Mouse (Mus musculus): ENCODE measurements around the gene Aasdh.
"Not testable (repeated sequence)": the region's sequence is repeated elsewhere in the genome, so short reads cannot be mapped to it uniquely, and the experiment has no call there.

The Aasdh gene

DNA sequence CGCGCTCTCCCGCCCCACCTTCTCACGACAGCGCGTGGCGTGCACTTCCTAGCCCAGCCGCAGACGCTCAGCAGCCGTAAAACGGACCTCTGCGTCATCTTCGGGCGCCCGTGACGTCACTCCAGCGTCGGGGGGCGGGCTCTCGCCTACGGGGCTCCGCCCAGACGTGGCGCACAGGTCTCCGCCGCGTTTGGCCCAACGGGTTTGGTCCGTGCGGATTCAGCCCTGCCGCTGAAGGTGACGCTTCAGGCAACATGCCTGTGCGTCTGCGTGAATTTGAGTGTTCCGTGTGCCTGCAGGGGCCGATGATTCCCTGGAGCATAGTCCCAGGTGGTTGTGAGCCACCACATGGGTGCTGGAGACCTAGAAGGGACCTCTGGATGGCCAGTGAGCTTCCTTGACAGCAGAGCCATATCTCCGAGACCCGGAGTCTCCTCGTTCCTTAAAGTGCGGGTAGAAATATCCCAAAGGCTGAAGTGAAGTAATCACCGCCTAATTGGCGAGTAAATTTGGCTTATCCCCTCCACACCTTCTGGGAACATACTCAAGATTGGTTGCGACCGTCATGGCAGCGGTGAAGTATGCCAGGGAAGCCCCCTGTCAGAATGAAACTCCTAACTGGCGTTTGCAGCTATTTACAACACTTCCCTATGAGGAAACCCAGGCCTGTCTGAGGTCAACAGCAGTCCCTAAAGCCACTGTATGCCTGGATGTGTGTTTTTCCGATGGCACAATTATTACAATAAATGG is at the start of gene Aasdh:
TSS of gene Aasdh (minus strand) at position 110 of the 750 bp plus-strand sequence.
- DNase-seq, result peak; percentile 98

DNA sequence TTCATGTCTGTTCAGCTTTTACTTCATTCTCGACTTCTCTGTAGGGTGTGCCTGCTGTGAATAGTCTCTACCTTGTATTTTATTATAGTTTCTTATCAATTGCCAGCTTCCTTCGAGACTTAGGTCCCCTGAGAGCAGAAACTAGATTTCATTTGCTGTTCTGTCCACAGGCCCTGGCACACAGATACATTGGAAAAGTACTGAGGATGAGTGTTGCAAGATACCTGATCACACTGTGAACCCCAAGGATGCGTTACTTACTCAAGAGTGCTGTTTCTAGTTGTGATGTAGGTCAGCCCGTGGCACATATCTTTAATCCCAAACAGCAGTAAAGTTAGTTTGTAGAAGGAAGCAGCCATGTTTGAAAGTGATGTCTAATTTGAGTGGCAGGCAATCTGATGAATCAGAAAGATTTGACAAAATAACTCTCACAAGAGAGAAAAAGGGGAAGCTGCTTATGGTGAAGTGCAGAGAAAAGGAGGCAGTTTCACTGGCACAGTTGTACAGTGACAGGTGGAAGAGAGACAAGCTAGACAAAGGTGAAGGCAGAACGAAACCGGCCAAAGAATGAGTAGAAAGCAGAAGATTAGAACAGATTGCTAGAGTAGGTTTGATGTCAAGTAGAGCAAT is 49.1 kb upstream of the Aasdh start:
- DNase-seq, result no peak

DNA sequence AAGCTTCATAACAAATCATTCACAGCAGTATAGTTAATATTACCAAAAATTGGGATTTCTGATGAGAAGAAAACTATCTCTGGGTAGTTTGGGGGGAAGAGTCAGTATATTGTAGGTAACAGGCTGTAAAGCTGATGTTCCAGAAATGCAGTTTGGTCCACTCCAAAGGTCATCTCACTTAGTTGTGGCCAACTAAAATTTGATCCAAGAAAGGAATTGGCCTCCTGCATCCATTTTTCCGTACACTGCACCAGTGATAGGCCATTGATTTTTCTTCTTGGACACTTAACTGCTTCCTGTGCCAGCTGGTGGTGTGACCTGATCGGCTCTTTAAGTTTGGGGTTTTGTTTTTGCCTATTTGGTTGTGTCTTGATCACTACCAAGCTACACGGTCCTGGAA is 48.5 kb upstream of the Aasdh start:
- DNase-seq, result no peak

DNA sequence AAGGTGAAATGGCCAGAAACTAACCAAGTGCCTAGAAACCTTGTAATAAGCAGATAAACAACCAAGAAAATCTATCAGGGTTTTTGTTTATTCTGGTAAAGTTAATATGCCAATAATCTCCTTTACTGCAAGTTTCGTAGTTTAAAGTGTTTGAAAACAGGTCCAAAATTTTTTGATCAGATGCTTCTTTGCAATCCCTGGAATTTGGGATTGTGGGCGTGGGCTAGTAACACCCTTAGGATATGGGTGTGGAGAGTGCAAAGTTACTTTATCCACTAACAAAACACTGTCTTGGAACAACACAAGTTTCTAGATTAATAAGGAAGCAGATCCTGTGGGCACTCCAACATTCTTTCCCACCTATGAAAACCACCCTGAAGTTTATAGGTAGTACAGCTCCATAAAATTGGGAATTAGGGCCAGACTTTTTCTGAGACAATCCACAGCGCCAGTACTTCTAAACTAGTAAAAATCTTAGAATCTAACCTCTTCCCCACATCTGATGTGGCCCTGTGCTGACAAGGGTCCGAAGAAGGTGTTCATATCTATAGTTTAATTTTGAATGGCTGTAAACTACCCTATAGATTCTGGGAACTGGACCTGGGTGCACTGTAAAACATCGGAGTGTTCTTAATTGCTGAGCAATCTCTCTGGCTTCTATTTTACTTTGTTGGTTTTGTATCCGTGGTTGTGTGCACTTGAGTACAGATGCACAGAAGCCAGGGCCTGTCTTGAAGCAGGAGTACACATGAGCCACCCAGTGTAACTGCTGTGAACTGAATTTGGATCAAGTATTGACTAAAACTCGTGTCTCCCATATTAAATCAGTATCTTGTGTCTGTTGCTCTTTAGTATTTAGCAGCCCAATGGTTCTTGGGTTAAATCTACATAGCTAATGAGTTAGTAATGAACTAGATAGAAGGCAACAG is 47.1 kb upstream of the Aasdh start:
- DNase-seq, result no peak

DNA sequence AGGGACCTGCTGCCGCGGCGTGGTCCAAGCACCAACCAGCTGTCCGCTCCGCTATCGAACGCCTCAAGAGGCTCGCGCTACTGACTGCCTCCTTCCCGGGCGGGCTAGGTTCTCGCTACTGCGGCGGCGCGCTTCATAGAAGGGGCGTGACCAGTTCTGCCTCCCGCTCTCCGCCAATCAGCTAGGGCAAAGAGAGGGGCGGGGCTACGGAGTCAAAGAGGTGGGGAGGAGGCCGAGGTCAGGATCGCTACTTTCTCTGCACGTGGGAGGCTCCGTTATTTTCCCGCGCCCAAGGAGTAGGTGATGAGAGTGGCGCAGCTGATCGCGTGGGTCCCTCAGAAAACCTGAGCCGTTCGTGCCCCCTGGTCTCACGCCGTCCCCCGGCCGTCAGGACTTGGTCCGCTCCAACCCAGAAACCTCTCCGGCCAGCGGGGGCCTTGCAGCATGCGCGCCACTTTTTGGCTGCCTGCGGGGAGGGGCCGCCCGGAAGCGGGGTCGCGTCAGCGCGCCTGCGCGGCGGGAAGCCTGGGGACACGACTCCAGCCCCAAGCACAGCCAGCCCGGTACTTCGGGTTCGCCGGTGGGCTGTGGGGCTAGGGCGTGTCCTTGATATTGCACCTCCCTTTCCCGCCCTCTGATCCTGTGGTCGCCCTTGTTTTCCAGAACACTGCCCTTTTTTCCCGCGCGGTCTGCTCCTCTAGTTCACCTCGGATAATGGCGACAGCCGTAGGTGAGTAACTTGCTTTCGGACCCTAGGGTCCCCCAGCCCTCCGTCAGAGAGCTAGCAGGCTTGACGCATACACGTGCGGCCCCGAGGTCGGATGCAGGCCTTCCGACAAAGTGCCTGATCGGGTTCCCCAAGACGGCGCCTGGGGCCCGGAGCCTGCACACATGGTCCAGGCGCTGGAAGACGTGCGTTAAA is 46.1 kb upstream of the Aasdh start, which contains the start of the genes Paics and Ppat:
TSS of gene Paics (plus strand) at position 202 of the 922 bp plus-strand sequence.
TSS of gene Ppat (minus strand) at position 473 of the 922 bp plus-strand sequence.
- DNase-seq, result peak; percentile 97

DNA sequence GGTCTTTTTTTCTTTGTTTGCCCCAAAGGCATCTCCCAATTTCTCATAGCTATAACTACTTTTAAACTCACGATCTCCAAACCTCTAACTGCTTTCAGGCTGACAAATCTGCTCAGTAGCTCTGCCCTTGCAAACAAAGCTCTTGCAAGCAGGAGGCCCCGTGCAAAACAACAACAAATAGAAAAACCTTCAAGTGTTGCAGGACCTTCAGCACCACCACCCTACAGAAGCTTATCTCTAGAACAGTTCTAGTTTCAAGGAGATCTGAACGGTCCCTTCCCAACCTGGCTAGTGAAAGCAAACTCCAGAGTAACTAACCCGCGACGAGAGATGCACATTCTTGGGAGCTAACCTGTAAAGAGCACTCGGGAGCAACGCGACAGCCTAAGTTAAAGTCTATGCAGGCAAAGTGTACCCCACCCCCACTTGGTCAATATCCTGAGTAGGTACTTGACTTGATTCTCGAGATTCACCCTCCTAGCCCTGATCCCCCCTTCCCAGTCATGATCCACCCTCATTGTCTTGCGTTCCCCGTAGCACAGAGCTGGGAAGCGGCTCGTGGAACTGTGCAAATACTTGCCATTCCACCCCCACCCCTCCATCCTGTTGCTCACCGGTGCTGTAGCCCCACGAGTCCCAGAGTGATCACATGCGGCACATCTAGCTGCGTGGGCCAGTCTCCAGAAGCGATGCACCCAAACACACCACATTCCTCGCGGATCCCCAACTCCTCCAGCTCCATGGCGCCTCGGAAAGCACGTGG is 45.2 kb upstream of the Aasdh start:
- no peak for DNase-seq

DNA sequence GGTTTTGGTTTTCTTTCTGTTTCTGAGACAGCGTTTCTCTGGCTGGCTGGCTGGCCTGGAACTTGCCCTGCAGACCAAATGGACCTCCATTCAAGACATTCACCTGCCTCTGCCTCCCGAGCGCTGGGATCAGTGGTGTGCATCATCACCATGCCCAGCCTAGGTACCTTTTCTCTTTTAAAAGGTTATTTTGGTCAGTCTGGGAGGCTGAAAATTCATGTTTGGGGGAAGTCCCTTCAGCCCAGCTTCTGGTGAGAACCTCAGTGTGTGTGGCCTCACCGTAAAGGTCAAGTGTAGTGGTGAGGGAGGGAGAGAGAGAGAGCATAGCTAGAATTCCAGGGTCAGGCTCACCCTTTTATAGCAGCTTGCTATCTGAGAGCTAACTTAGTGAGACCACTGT is 42.4 kb upstream of the Aasdh start:
- no peak for DNase-seq

DNA sequence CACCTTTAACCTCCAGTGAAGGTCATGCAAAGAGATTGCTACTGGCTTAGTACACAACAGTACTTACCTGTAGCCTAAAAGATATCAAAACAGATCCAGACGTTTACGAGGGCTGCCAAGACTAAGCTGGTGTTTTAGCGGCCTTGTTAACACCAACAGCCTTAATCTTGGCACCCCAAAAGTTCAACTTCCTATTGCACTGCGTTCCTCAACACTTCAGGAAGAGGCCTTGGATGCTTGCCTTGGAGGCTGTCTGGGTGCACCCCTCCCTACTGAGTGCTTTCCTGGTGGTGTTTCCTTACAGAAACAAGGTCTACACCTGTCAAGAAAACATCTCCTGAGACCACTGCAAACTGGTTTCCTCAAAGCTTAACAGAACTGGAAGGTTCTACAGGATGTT is 41.8 kb upstream of the Aasdh start:
- no peak for DNase-seq

DNA sequence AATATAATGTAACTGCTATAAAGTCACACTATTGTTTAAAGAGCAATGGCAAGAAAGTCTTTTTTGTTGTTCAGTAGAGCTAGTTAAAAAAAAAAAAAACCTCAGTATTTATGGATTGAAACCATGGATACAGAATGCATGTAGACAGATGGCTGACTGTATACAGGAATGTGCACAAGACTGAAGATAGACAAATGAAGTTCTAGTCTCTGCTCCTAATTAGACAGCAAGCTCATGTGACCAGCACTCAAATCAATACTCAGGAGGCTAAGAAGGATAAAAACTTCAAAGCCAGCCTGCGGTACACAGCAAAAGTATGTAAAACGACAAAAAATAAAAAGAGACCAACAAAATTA is 40.3 kb upstream of the Aasdh start:
- DNase-seq, result no peak

DNA sequence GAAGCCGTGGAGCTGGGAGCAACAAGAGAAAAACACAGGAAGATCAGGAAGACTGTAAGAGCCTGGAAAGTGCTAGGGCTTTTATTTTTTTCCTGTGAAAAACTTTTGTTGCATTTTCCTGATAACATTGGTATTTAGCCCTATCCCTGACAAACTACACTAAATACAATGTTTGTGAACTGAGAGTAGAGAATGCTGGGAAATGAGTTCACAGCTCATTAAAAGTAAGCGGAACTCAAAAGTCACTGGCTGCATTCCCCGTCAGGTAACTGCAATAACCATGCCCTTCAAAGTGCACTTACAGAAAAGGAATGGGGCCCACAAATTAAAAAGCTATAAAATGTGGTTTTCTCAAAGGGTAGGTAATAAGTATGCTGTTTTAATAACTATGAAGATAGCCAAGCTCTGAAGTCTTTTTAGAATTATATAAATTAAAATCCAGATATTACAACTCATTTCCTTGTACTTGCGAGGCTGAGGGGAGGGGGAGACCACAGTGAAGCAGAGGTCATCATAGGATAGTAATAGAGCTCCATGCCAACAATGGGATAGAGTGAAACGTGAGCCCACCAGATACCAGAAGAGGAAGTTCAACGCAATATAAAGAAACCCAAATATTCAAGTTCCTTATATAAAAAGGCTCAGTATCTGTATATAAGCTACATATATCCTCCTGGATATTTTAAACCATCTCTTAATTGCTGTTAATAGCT is 39.8 kb upstream of the Aasdh start:
- no peak for DNase-seq

DNA sequence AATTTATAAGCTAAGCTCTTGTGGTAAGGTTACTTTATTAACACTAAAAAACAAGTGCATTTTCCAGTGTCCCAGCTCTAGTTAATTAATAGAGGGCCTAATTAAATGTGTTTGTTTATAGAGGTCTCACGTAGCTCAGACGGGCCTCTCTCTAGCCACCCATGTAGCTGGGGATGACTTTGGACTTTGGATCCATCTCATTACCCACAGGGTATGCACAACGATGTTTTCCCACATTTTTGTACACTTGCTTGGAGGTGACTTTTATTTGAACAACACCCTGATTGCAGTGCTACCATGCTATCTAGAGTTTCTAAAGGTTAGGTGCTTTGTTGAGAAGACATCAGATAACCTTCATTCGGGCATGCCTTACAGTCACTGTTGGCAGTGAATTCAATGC is 37.2 kb upstream of the Aasdh start:
- DNase-seq, result no peak

DNA sequence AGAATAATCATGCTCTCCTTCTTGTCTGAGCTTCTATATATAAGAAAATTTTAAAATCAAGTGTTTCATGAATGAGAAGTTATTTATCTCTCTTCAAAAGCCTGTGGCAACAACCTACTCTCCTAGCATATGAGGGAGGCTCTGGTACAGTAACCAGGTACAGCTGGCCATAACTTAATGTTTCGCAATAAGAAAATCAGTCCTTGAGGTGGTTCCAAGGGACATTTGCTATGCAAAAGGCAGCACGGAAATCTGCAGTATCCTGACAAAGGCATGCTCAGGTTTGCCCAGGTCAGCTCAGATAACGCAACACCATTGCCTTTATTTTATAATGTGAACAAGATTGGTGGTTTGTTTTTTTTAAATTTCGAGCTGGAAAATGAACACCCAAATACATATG is 36.7 kb upstream of the Aasdh start:
- no peak for DNase-seq

DNA sequence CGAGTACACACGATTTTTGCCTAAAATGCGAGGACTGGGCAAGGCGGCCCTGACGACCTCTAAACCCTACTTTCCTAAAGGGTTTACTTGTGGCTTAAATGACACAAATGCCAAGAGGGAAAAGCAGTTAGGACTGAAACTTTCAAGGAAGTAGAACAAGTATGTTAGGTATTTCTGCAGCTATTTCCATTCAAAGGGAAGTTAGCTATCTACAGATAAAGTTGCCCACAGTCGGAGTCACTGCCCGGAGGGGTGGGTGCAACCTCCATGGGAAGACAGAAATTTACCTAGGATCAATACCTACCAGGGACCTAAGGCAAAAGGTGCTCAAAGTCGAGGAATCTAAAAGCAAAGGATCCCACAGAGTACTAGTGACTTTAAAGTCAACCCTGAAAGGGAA is 34.4 kb upstream of the Aasdh start:
- no peak for DNase-seq

DNA sequence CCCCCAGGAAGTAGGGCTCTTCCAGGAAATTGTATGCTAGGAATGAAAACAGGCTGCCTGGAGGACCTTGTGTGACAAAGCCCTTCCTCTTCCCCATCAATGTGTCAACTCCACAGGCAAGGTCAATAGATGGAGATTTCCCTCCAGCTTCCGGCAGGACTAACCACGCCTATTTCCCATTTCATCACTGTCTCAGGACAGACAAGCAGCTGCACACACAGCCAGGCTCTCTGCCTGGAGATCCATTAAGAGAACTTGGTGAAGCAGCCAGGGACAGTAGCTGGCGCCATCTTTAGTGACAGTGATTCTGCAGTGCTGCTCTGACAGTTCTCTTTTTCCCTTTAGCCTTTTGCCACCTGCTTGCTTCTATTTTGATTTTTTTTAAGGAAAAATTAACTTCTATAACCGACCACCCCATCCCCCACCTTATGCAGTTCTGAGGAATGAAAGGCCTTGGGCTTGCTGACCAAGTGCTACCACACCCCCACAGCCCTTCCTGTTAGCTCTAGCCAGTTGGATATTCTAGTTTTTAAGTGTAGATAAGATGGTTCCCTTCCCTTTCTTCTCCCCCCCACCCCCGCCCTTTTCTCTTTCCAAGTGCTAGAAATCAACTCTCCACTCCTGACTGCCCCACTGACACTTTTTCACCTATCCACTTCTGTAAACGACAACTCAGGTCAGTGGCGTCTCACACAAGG is 24.0 kb upstream of the Aasdh start:
- DNase-seq, result no peak

DNA sequence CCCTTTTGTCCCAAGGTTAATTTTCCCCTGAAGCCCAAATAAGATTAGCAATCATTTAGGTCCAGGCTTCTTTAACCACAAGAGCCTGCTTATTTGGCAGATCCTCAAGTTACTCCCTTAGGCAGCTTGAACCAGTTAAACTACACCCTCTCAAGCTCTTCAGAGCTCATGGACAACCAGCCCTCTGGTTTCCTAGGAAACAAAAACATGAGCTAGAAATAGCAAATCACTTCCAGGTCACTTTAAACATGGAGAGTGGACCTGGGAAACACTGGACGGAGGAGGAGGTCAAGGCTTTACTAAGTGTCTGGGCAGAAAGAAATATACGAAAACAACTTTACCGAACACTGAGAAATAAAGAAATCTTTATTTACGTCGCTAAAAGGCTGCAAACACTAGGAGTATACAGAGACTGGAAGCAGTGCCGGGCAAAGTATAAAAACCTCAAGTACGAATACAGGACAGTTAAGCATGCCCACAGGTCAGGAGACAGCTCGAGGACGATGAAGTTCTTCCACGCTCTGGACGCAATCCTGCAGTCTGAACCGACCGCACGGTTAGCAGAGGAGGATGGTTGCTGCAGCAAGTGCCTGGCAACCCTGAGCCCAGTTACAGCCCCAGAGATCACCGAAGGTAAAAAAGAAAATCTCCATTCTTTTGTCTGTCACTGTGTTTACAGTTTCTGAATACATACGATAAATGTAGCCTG is 23.0 kb upstream of the Aasdh start:
- no peak for DNase-seq

DNA sequence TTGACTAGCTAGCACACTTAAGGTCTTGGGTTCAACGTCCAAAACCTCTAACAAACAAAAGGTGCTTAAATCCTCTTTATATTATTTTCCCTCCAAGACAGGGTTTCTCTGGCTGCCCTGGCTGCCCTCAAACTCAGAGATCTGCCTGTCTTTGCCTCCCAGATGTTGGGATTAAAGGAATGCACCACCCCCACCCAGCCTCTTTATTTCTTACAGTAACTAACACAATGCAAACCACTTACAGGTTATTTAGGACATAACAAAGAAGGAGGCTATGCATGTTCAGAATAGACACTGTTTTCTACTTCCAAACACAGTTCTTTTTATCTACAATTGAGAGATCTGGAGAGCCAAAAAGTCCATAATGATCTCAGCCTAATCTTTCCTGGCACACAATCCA is 19.0 kb upstream of the Aasdh start:
- DNase-seq, result no peak

DNA sequence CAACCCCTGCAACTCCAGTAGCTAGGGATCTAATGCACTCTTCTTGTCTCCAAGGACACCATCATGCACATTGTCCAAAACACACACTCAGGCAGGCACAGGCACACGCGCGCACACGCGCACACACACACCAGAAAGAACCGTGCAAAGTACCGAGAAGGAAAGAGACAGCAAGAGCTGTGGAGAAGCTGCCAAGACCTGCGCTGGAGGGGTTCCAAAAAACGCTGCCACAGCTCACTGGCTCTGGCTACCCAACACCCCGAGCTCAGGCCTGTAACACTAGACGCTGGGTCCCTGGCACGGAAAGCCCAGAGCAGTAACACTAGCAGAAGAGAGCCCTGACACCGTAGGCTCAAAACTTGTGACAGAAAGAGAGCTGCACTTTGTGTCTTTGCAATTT is 18.1 kb upstream of the Aasdh start:
- DNase-seq, result peak; percentile 63

DNA sequence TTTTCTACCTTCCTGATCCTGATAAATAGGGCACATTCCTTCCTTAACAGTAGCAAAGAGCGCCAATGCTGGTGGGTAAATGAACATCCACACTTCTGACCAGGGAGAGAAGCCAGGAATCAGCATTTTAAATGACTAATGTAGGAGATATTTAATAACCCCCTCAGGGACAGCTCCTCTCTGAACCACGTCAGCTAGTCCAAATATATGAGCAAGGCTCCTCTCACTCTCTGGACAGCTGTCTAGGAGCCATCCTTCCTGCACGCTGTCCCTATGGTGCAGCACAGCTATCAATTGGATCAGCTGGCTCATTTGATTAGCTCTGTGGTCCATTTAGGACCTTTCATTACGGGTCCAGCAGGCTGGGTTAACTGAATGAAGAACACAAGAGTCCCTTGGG is 17.5 kb upstream of the Aasdh start:
- no peak for DNase-seq

DNA sequence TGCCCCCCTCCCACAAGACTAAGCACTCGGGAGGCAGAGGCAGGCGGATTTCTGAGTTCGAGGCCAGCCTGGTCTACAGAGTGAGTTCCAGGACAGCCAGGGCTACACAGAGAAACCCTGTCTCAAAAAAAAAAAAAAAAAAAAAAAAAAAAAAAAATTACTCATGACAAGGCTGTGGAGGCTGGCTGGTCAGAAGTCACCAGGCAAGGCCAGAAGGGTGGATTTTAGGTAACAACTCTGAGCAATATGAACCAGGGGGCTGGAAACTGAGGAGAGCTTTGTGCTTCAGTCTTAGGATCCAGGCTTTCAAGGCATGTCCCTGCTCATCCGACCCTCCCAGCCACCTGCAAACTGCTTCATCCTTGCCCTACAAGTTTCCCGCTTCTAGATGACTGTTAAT is 7.2 kb upstream of the Aasdh start:
- not testable (repeated sequence) for DNase-seq

DNA sequence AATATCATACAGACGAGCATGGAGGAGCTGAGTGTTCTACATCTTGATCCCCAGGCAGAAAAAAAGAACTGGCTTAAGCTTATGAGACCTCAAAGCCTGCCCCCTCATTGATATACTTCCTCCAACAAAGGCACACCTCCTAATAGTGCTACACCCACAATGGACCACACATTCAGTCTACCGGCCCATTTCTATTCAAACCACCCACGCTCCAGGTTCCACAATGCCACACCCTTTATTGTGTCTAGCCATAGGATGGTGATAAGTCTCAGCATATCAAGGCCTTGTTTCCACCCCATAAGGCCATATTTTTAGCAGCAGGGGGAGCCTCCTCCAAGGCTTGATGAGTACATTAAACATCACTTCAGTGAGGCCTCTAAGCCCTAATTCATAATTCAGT is 5.5 kb upstream of the Aasdh start:
- DNase-seq, result no peak

Measured in right cerebral cortex, postnatal 14 days (tissue).